Mouse (Mus musculus) cerebellum, postnatal 4 days (tissue): ENCODE results near the gene Cgn.
"Not testable (repeated sequence)": the region's sequence is repeated elsewhere in the genome, so short reads cannot be mapped to it uniquely, and the experiment has no call there.

Experiments used
- DNase-seq, 2 experiments: peaks; one replicate each; pipeline ENCODE4 v3.0.0; 2022; ENCODE audit warnings: low spot score in 2 of 2, mixed read lengths in 1 of 2

The Cgn gene

DNA sequence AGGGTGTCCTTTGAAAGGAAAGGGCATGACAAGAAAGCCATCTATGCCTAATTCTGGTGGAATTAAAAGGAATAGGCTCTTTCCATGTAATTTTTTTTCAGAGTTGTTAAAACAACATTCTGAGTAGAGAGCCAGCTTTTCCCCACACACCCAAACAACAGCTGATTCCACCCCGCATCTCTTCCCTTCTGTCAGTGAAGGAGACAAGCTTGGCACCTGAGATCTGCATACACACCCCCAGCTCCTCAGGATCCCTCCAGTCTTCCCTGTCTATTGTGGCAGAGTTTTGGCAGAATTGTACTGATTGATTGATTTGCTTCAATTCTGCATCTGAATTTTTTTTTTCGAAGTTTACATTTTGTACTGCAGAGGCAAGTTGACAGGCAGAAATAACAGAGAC, 6.0 kb upstream of the Cgn start:
- no peak for DNase-seq

GRCm38 (mm10) chr3:94789516-94789915, 3.2 kb upstream of the Cgn start:
- peak in 1 of 2 experiments; percentile 22 for DNase-seq

- no peak for DNase-seq
Measured at GRCm38 (mm10) chr3:94789071-94789470, 2.8 kb upstream of the Cgn start.

GRCm38 (mm10) chr3:94787122-94787780, 959 bp upstream of the Cgn start:
- DNase-seq: no peak

DNA sequence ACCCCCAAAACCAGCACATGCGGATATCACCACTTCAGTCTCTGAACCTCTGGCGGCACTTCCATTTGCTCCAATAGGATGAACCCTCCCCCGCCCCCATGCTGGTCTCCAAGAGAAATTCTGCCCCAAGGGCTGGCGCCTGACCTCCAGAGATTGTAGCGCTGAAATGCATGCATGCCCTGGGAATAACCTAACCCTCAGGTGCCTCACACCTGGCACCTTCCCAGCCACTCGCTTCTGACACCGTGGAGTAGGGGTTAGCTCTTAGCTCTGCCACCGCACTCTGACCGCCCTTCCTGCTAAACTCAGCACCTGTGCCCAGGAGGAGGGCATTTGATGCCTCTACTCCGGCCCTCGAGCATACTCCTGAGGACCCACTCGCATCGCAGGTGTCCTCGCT, 334 bp downstream of the Cgn start:
- no peak for DNase-seq

DNA sequence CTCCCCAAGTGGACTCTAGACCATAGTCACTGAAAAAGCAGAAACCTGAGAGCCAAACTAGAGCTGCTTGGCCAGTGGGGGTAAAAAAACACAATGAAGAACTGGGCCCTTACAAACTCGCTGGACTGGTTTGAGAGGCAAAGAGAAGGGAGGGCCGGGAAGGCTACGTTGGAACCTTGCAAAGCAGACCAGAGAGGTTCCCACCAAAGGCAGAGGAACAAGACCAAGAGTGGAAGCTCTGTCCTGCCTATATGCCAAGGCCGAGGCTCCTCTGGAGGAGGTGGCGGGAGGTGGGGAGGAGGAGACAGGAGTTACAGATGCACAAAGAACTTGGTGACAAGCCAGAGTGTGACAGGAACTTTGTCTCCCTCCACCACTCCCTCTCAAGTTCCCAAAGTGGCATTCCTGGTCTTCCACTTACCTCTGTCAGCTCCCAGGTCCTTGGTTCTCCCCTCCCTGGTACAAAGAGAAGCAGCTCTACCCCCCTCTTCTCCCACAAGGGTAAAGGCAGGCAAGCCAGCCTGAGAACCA, 2.1 kb downstream of the Cgn start:
- no peak for DNase-seq

DNA sequence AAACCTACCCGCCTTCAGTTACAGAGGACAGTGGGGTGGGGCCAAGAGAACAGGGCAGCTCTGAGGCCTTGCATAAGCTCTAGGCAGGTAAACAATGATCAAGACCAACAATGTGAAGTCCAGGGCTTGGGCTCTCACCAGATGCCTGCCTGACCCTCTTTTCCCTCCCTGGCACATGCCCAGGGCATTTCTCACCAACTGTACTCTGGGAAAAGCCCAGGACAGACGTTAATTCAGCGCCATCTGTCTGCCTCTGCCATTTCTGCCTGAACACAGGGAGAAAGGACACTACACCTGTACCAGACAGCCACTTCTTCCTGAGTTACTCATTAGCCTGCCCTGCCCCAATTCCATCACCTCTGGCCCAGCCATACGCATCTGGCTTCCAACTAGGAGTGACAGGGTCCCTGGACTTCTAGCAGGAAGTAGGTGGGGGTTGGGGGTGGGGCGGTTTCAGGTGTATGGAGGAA, 2.8 kb downstream of the Cgn start:
- peak in 1 of 2 experiments; percentile 26 for DNase-seq

DNA sequence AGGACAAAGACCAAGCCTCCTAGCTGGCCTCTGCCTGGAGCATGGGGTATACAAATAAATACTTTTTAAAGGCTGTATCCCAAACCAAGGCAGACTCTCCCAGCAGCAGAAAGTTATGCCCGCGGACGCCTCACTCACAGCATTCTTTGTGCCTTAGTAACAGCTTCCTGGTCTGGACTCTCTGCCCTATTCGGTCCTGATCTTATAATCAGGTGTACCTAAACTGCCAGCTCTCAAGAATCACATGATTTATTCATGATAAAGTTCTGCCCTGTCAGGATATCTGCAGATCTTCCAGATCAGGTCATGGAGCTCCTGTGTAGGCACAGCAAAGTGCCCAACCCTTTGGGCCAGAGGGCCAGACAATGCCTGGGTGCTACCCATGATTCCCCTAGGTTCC, 3.4 kb downstream of the Cgn start:
- no peak for DNase-seq

DNA sequence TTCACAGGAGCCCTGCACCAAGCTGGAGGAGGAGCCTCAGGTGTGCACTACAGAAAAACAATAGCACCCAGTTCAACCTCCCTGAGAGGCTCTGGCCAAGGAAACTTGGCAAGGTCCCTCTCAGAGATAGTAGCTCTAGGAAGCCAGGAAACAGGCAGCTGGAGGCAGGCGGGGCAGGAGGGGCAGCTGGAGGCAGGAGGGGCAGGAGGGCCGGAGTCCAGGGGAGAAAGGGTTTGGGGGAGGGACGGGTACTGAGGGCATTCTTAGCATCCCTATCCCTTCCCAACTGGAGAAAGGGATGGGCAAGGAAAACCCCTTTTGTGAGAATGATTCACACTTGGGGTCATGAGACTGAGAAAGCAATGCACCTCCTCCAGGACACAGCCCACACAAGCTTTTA, 4.9 kb downstream of the Cgn start:
- no peak for DNase-seq

- DNase-seq: no peak
Measured at GRCm38 (mm10) chr3:94775886-94776285, 10.4 kb downstream of the Cgn start.

GRCm38 (mm10) chr3:94774039-94774438, 12.3 kb downstream of the Cgn start:
- no peak for DNase-seq

DNA sequence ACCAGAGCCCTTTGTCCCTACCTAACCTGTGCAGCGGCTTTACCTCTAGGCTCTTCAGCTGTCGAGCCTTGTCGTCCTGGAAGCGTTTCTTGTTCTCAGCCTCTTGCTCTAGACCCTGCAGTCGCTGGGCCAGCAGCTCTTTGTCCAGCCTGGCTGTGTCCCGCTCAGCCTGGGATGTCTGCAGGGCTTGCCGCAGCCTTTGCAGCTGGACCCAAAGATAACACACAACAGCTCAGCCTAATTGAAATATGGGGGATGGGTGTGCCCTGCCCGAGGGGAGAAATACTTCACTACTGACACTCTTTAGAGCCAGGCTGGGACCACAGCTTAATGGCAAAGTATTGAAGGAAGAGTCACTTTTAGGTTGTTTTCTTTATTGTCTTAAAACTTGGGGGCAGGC, 20.8 kb downstream of the Cgn start:
- not testable (repeated sequence) for DNase-seq

DNA sequence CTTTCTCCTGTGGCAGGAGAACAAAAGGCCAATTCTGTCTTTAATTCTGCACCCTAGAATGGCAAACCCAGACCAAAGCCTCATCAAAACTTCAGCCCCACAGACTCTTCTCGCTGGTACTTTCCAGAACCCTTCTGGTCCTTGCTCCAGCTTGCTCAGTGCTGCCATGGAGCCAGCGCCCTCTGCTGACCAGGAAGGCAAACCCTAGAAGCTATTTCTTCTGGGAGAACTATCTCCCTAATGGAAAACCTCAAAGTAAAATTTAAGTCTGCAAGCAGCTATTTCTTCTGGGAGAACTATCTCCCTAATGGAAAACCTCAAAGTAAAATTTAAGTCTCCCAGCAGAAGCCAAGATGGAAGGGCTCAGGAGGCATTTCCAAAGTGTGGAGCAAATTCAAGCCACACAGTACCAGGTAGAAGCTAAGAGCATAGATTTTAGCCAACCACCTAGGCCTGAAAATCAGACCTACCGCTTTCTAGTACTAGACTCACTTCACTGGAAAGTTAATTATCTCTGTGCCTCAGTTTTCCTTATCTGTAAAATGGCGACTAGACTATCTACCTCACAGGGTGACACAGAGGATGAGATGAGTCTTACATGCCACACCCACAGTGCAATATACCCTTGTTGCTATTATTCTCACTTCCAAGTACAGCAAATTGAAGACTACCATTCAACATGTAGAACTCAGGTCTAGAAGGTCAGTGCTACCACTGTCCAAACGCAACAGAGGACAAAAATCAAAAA, 21.6 kb downstream of the Cgn start:
- DNase-seq: not testable (repeated sequence)

DNA sequence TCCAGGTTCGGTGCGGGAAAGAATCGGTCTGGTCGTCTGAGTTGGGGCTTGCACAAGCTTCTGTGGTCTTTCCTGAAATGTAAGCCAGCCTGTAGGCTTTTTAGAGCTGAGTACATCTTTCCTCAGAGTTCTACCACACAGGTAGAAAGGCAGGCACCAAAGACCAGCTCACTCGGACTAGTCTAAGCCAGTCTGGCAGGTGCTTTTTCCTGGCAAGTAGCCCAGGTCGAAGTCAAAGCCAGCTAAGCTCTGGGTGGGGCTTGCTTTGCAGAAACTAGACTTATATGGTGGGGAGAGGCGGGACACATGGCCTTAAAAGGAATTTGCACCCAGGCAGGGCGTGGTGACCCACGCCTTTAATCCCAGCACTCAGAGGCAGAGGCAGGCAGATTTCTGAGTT, 27.9 kb downstream of the Cgn start:
- DNase-seq: not testable (repeated sequence)

DNA sequence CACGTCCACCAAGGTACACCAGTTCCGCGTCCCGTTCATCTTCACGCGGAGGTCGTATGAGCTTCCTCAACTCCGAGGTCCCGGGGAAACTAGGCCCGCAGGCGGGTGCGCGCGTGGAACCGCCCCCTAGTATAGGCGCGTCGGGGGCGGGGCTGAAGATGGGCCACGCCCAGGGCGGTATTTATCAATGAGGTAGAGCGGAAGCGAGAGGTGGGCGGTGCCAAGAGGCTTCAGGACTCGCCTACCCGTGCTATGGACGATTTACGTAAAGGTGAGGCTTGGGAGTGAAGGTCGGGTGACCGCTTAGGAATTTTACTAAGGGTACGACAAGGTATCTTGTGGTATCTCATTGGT, 28.3 kb downstream of the Cgn start:
- DNase-seq: not testable (repeated sequence)

DNA sequence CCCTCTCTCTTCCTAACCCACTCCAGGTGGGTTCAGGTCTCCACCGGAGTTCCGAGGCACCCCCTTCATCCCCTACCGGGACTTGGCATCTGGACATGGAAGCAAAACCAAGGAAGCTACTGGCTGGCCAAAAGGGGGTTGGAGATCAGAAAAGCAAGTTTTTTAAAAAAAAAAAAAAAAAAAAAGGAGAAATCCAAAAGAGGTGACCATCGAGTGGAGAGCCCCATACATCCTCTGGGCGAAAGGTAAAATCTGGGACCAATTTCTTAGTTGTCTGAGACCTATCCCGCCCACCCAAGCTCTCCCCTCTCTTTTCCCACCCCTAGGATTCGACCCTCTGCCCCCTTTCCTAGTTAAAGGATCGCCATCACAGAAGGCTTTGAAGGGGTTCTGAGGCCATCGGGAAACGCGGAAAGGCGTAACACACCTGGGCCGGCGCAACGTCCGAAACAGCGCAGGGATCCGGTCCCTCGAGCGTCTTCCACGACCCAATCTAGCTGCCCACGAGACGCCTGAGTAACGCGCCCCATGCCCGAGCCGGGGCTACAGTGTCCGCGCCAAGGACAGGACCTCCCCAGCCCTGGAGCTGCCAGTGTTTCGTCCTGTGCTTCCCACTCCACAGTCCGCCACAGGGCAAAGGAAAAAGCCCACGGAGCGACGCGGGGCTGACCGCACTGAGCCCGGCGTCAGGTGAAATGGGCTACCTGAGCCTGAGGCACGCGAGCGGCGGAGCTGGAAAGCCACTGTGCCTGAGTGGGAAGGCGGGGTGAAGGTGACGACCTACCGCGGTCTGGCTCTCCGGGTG, 28.8 kb downstream of the Cgn start:
- DNase-seq: not testable (repeated sequence)

DNA sequence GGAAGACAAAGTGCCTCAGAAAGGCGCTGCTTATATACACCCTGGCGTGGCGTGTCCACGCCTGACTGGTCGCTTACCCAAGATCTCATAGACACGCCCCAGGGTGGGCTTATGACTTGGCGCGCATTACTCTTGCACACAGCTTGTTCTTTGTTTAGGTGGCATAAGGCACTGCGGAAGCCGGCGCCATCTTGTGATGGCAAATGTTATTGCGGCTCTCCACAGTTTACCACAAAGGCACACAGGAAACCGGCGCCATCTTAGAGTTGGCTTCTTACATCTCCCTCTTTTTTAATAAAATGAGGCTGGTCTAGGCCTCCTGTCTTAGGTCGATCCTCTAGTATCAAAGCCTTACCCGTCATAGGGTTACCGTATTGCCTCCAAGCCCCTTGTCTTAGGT, 40.6 kb downstream of the Cgn start:
- DNase-seq: no peak

DNA sequence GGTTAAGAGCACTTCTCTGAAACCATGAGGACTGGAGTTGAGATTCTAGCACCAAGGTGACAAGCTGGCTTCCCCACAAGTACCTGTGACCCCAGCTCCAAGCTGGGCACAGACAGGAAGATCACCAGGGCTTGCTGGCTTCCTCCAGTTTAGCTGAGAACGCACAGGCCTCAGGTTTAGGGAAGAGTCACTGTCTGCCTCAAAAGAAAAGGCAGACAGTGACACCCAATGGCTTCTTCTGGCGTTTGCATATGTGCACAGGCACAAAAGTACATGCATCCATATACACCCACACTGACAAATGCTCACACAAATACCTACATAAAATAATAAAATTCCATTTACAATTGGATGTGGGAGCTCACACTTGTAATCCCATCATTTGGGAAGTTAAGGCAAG, 62.7 kb downstream of the Cgn start:
- not testable (repeated sequence) for DNase-seq

GRCm38 (mm10) chr3:94718253-94718652, 68.0 kb downstream of the Cgn start:
- DNase-seq: not testable (repeated sequence)

- DNase-seq: not testable (repeated sequence)
Measured at GRCm38 (mm10) chr3:94713424-94713823, 72.9 kb downstream of the Cgn start.

DNA sequence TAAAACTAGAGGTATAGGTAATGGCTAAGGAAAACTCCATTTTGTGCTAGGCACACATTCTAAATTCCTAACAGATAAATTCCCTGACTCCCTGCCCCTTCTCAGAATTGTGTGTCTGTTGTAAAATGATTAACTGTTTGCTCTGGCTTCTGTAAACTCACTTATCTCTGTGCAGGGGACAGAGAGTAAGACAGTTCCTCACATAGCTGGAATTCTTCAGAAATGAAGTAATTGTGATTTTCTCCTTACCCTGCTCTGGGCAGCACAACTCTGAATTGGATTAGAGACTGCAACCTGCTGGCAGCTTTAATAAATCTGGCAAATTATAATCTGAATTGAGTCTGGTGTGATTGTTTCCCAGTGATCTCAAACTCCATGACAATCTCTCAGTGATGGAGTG, 75.7 kb downstream of the Cgn start:
- not testable (repeated sequence) for DNase-seq
